Mouse (Mus musculus): ENCODE results near the gene Dhx37. TPM values are rescaled to one million over a fixed set of nuclear protein-coding genes. Genes with fewer than 3 reads are reported as not detected.

Dhx37 gene
- total and polyA plus RNA-seq, 2 experiments from 2014 or later = 8.0 to 27.5 TPM

GRCm38 (mm10) chr5:125456100-125456499 lies 22.2 kb upstream of the Dhx37 start:
- no peaks in the 10 kb centered on the region for H3K27me3 ChIP-seq (ENCODE audit: insufficient read depth, low read length)
- 97% methylated on average over 6 of the region's 6 CpGs for WGBS

GRCm38 (mm10) chr5:125452573-125452972 lies 18.7 kb upstream of the Dhx37 start:
- Histone ChIP-seq H3K9me3 (ENCODE audit: low read length) (no peaks in the 10 kb centered on the region), H3K27ac (no peak overlapping the region), H3K9ac (replicated peaks; ENCODE audit: low read length) (no peak overlapping the region), H3K27me3 (ENCODE audit: insufficient read depth, low read length) (no peaks in the 10 kb centered on the region), H3K4me2 (ENCODE audit: low read depth, low read length) (no peak overlapping the region), H3K36me3 (ENCODE audit: insufficient read depth, low read length) (peaks cover 23% of the 10 kb centered on the region), H3K4me1 (ENCODE audit: insufficient read depth, low read length) (no peaks in the 10 kb centered on the region), H3K4me3 (ENCODE audit: low read length) (no peak overlapping the region)
- ATAC-seq = no peak
- DNase-seq (ENCODE audit: low spot score) = no peak
- TF ChIP-seq CTCF (IDR thresholded peaks at IDR 0.05; ENCODE audit: low read depth) = no peak
- WGBS = 91% methylated on average over 9 of the region's 9 CpGs

More at GRCm38 (mm10) chr5:125456100-125456499, 22.2 kb upstream of the Dhx37 start:
- H3K4me2 ChIP-seq (ENCODE audit: low read depth, low read length) = no peak overlapping the region
- DNase-seq (ENCODE audit: low spot score) = no peak
- H3K36me3 ChIP-seq (ENCODE audit: insufficient read depth, low read length) = peaks cover 23% of the 10 kb centered on the region
- no peaks in the 10 kb centered on the region for H3K9me3 ChIP-seq (ENCODE audit: low read length)
- TF ChIP-seq CTCF (IDR thresholded peaks at IDR 0.05; ENCODE audit: low read depth) = peak; percentile 5; the same call in 1 of the 2 replicates
- H3K4me3 ChIP-seq (ENCODE audit: low read length) = no peak overlapping the region
- H3K9ac ChIP-seq (replicated peaks; ENCODE audit: low read length) = no peak overlapping the region
- no peak overlapping the region for H3K27ac ChIP-seq
- ATAC-seq = no peak
- H3K4me1 ChIP-seq (ENCODE audit: insufficient read depth, low read length) = no peaks in the 10 kb centered on the region

GRCm38 (mm10) chr5:125449306-125449705 lies 15.4 kb upstream of the Dhx37 start:
- H3K4me1 ChIP-seq (ENCODE audit: insufficient read depth, low read length) = no peaks in the 10 kb centered on the region
- peaks cover 10% of the 10 kb centered on the region for H3K36me3 ChIP-seq (ENCODE audit: insufficient read depth, low read length)
- no peaks in the 10 kb centered on the region for H3K27me3 ChIP-seq (ENCODE audit: insufficient read depth, low read length)
- H3K9ac ChIP-seq (replicated peaks; ENCODE audit: low read length) = no peak overlapping the region
- ATAC-seq (no peak), DNase-seq (ENCODE audit: low spot score) (no peak)
- no peak overlapping the region for H3K4me3 ChIP-seq (ENCODE audit: low read length)
- no peak for TF ChIP-seq CTCF (IDR thresholded peaks at IDR 0.05; ENCODE audit: low read depth)
- no peak overlapping the region for H3K27ac ChIP-seq
- no peaks in the 10 kb centered on the region for H3K9me3 ChIP-seq (ENCODE audit: low read length)
- H3K4me2 ChIP-seq (ENCODE audit: low read depth, low read length) = no peak overlapping the region
- WGBS = 89% methylated on average over 5 of the region's 5 CpGs

- 93% methylated on average over 4 of the region's 4 CpGs for WGBS
- no peak overlapping the region for H3K4me2 ChIP-seq (ENCODE audit: low read depth, low read length)
Measured at GRCm38 (mm10) chr5:125448631-125449030, 14.7 kb upstream of the Dhx37 start.

GRCm38 (mm10) chr5:125448026-125448425 lies 14.1 kb upstream of the Dhx37 start:
- Histone ChIP-seq H3K27me3 (ENCODE audit: insufficient read depth, low read length) (no peaks in the 10 kb centered on the region), H3K4me1 (ENCODE audit: insufficient read depth, low read length) (peaks cover under 1% of the 10 kb centered on the region; the same call in 1 of the 2 replicates), H3K4me3 (ENCODE audit: low read length) (no peak overlapping the region), H3K27ac (no peak overlapping the region), H3K4me2 (ENCODE audit: low read depth, low read length) (no peak overlapping the region), H3K9ac (replicated peaks; ENCODE audit: low read length) (no peak overlapping the region), H3K36me3 (ENCODE audit: insufficient read depth, low read length) (peaks cover 8% of the 10 kb centered on the region), H3K9me3 (ENCODE audit: low read length) (no peaks in the 10 kb centered on the region)
- DNase-seq (ENCODE audit: low spot score) (no peak), ATAC-seq (no peak)
- TF ChIP-seq CTCF (IDR thresholded peaks at IDR 0.05; ENCODE audit: low read depth) = no peak
- 67% methylated on average over 3 of the region's 3 CpGs for WGBS

More at GRCm38 (mm10) chr5:125448631-125449030, 14.7 kb upstream of the Dhx37 start:
- ATAC-seq = no peak
- no peak for TF ChIP-seq CTCF (IDR thresholded peaks at IDR 0.05; ENCODE audit: low read depth)
- Histone ChIP-seq H3K9me3 (ENCODE audit: low read length) (no peaks in the 10 kb centered on the region), H3K27ac (no peak overlapping the region), H3K27me3 (ENCODE audit: insufficient read depth, low read length) (no peaks in the 10 kb centered on the region), H3K9ac (replicated peaks; ENCODE audit: low read length) (no peak overlapping the region), H3K4me3 (ENCODE audit: low read length) (no peak overlapping the region), H3K4me1 (ENCODE audit: insufficient read depth, low read length) (no peaks in the 10 kb centered on the region), H3K36me3 (ENCODE audit: insufficient read depth, low read length) (peaks cover 8% of the 10 kb centered on the region)
- DNase-seq (ENCODE audit: low spot score) = no peak

- Histone ChIP-seq H3K9me3 (ENCODE audit: low read length) (no peaks in the 10 kb centered on the region), H3K4me2 (ENCODE audit: low read depth, low read length) (no peak overlapping the region), H3K36me3 (ENCODE audit: insufficient read depth, low read length) (no peaks in the 10 kb centered on the region), H3K4me1 (ENCODE audit: insufficient read depth, low read length) (peaks cover 9% of the 10 kb centered on the region; the same call in 1 of the 2 replicates), H3K9ac (replicated peaks; ENCODE audit: low read length) (no peak overlapping the region), H3K4me3 (ENCODE audit: low read length) (no peak overlapping the region), H3K27ac (no peak overlapping the region), H3K27me3 (ENCODE audit: insufficient read depth, low read length) (no peaks in the 10 kb centered on the region)
- no peak for DNase-seq (ENCODE audit: low spot score)
- 66% methylated on average over 7 of the region's 7 CpGs for WGBS
- no peak for TF ChIP-seq CTCF (IDR thresholded peaks at IDR 0.05; ENCODE audit: low read depth)
- ATAC-seq = no peak
Measured at GRCm38 (mm10) chr5:125446344-125446743, 12.4 kb upstream of the Dhx37 start.

GRCm38 (mm10) chr5:125444554-125444953 lies 10.6 kb upstream of the Dhx37 start:
- H3K27ac ChIP-seq = no peak overlapping the region
- no peak overlapping the region for H3K9ac ChIP-seq (replicated peaks; ENCODE audit: low read length)
- WGBS = 85% methylated on average over 4 of the region's 4 CpGs
- ATAC-seq = no peak
- H3K4me3 ChIP-seq (ENCODE audit: low read length) = no peak overlapping the region
- DNase-seq (ENCODE audit: low spot score) = no peak
- H3K4me2 ChIP-seq (ENCODE audit: low read depth, low read length) = no peak overlapping the region
- TF ChIP-seq CTCF (IDR thresholded peaks at IDR 0.05; ENCODE audit: low read depth) = no peak
- H3K9me3 ChIP-seq (ENCODE audit: low read length) = no peaks in the 10 kb centered on the region
- peaks cover 9% of the 10 kb centered on the region; the same call in 1 of the 2 replicates for H3K4me1 ChIP-seq (ENCODE audit: insufficient read depth, low read length)
- H3K36me3 ChIP-seq (ENCODE audit: insufficient read depth, low read length) = no peaks in the 10 kb centered on the region
- no peaks in the 10 kb centered on the region for H3K27me3 ChIP-seq (ENCODE audit: insufficient read depth, low read length)

Measured in hindbrain, postnatal 0 days (tissue).